Mouse (Mus musculus) hindbrain, embryonic 15.5 days (tissue): ENCODE data around the gene Snip1. TPM values are rescaled to one million over a fixed set of nuclear protein-coding genes. Genes with fewer than 3 reads are reported as not detected.

ENCODE experiments used
- polyA plus RNA-seq: library from polyadenylated mRNA; unstranded; fragments of >200 nt; fragmentation: Nextera tagmentation; extraction: Ambion mirVana; gene quantifications from 2 replicates; pipeline ENCODE4 v1.2.1, GENCODE M21; 2015

The Snip1 gene
- polyA plus RNA-seq, 1 experiment from 2014 or later = 22.7 TPM

Other genes starting within 250 kb of the Snip1 start
- gene Yrdc, start 216.0 kb upstream of the Snip1 start, polyA plus RNA-seq = 46.3 and 50.4 TPM in 2 replicates
- gene 1110065P20Rik, start 215.5 kb upstream of the Snip1 start, polyA plus RNA-seq = 98.8 and 103 TPM in 2 replicates
- 15.9 and 16.0 TPM in 2 replicates for gene Maneal, start 204.5 kb upstream of the Snip1 start, polyA plus RNA-seq
- 12.8 and 13.5 TPM in 2 replicates for gene Epha10, start 185.8 kb upstream of the Snip1 start, polyA plus RNA-seq
- gene 9930104L06Rik, start 129.6 kb upstream of the Snip1 start, polyA plus RNA-seq = 13.1 and 15.1 TPM in 2 replicates
- 37.1 and 40.7 TPM in 2 replicates for gene Cdca8, start 127.4 kb upstream of the Snip1 start, polyA plus RNA-seq
- 2.0 and 3.4 TPM in 2 replicates for gene Rspo1, start 80.2 kb upstream of the Snip1 start, polyA plus RNA-seq
- 85.8 and 92.7 TPM in 2 replicates for gene Gnl2, start 50.1 kb upstream of the Snip1 start, polyA plus RNA-seq
- gene Dnali1, start 969 bp upstream of the Snip1 start, polyA plus RNA-seq = 1.1 and 1.4 TPM in 2 replicates
- 139 and 149 TPM in 2 replicates for gene Meaf6, start 18.5 kb downstream of the Snip1 start, polyA plus RNA-seq
- gene Zc3h12a, start 61.2 kb downstream of the Snip1 start, polyA plus RNA-seq = 0.22 and 0.26 TPM in 2 replicates